Mouse (Mus musculus): Measurements from ENCODE around the gene Esr2. TPM values are rescaled to one million over a fixed set of nuclear protein-coding genes. Genes with fewer than 3 reads are reported as not detected.

Esr2 gene
- polyA plus RNA-seq (2017; shearing (Covaris generic)), result 0.16 TPM

GRCm38 (mm10) chr12:76177000-76177863 is at the start of gene Esr2:
Esr2 (minus strand) TSS chr12:76177259.

Other genes with a start within 250 kb of the Esr2 start
- not detected for gene Tex21, start 69.5 kb upstream of the Esr2 start, polyA plus RNA-seq (2017; shearing (Covaris generic))
- 36.4 TPM for gene Mthfd1, start 78.0 kb upstream of the Esr2 start, polyA plus RNA-seq (2017; shearing (Covaris generic))
- gene Akap5, start 147.6 kb upstream of the Esr2 start, polyA plus RNA-seq (2017; shearing (Covaris generic)), result 1.3 TPM
- 188 TPM for gene Zbtb25, start 192.3 kb upstream of the Esr2 start, polyA plus RNA-seq (2017; shearing (Covaris generic))
- 37.1 TPM for gene Zbtb1, start 193.0 kb upstream of the Esr2 start, polyA plus RNA-seq (2017; shearing (Covaris generic))
- gene Hspa2, start 226.9 kb upstream of the Esr2 start, polyA plus RNA-seq (2017; shearing (Covaris generic)), result 9.6 TPM
- gene Ppp1r36, start 240.3 kb upstream of the Esr2 start, polyA plus RNA-seq (2017; shearing (Covaris generic)), result not detected